Mouse (Mus musculus): Measurements from ENCODE around the gene Insl6. TPM values are rescaled to one million over a fixed set of nuclear protein-coding genes. Genes with fewer than 3 reads are reported as not detected.

Gene Insl6
- total RNA-seq (2021) = under 1 TPM; 0.51 to 0.79 TPM
- long read RNA-seq = 0 reads

- DNase-seq (ENCODE audit: low spot score in 2 of 2) = peak in 1 of 2 experiments; percentile 9
Observed at GRCm38 (mm10) chr19:29325053-29325851, at the start of gene Insl6. Gene Insl6 (minus strand): TSS chr19:29325356.

GRCm38 (mm10) chr19:29374947-29375346, 49.8 kb upstream of the Insl6 start:
- no peak for DNase-seq (ENCODE audit: low spot score in 2 of 2)

GRCm38 (mm10) chr19:29373438-29373837, 48.3 kb upstream of the Insl6 start:
- no peak for DNase-seq (ENCODE audit: low spot score in 2 of 2)

GRCm38 (mm10) chr19:29372621-29373020, 47.5 kb upstream of the Insl6 start:
- DNase-seq (ENCODE audit: low spot score in 2 of 2) = no peak

GRCm38 (mm10) chr19:29372138-29372537, 47.0 kb upstream of the Insl6 start:
- DNase-seq (ENCODE audit: low spot score in 2 of 2) = peak; percentile 22 to 61

- DNase-seq (ENCODE audit: low spot score in 2 of 2) = no peak
Observed at GRCm38 (mm10) chr19:29371284-29372081, 46.3 kb upstream of the Insl6 start.

GRCm38 (mm10) chr19:29370545-29371283, 45.6 kb upstream of the Insl6 start:
- no peak for DNase-seq (ENCODE audit: low spot score in 2 of 2)

GRCm38 (mm10) chr19:29370112-29370511, 45.0 kb upstream of the Insl6 start:
- no peak for DNase-seq (ENCODE audit: low spot score in 2 of 2)

- DNase-seq (ENCODE audit: low spot score in 2 of 2) = no peak
Observed at GRCm38 (mm10) chr19:29368671-29369309, 43.6 kb upstream of the Insl6 start.

GRCm38 (mm10) chr19:29368041-29368440, 42.9 kb upstream of the Insl6 start:
- no peak for DNase-seq (ENCODE audit: low spot score in 2 of 2)

GRCm38 (mm10) chr19:29366969-29367622, 41.9 kb upstream of the Insl6 start, which contains the start of the genes Plgrkt and Cd274:
Gene Plgrkt (minus strand): TSS chr19:29367390.
Gene Cd274 (plus strand): TSS chr19:29367455.
- peak in 1 of 2 experiments; percentile 49 for DNase-seq (ENCODE audit: low spot score in 2 of 2)

GRCm38 (mm10) chr19:29366226-29366968, 41.2 kb upstream of the Insl6 start:
- DNase-seq (ENCODE audit: low spot score in 2 of 2) = no peak

GRCm38 (mm10) chr19:29365105-29365504, 39.9 kb upstream of the Insl6 start:
- no peak for DNase-seq (ENCODE audit: low spot score in 2 of 2)

- no peak for DNase-seq (ENCODE audit: low spot score in 2 of 2)
Observed at GRCm38 (mm10) chr19:29364076-29364475, 38.9 kb upstream of the Insl6 start.

GRCm38 (mm10) chr19:29363557-29363956, 38.4 kb upstream of the Insl6 start:
- no peak for DNase-seq (ENCODE audit: low spot score in 2 of 2)

- no peak for DNase-seq (ENCODE audit: low spot score in 2 of 2)
Observed at GRCm38 (mm10) chr19:29362173-29362930, 37.2 kb upstream of the Insl6 start.

GRCm38 (mm10) chr19:29361468-29362130, 36.4 kb upstream of the Insl6 start:
- peak; percentile 88 to 96 for DNase-seq (ENCODE audit: low spot score in 2 of 2)

GRCm38 (mm10) chr19:29360251-29360650, 35.1 kb upstream of the Insl6 start:
- no peak for DNase-seq (ENCODE audit: low spot score in 2 of 2)

Data from layer of hippocampus, adult 18-20 months (tissue).